Mouse (Mus musculus): ENCODE measurements around the gene Slc7a7. TPM values are rescaled to one million over a fixed set of nuclear protein-coding genes. Genes with fewer than 3 reads are reported as not detected.
A peak's percentile ranks its signal among the peaks of the same experiment; 100 is the strongest.

Gene Slc7a7
- total and polyA plus RNA-seq, 2 experiments from 2014 or later: 2.4 to 7.7 TPM

- H3K4me3 ChIP-seq (ENCODE audit: low read depth, low read length): no peak overlapping the region
- H3K36me3 ChIP-seq (ENCODE audit: insufficient read depth, low read length): peaks cover 25% of the 10 kb centered on the region
- H3K9me3 ChIP-seq (ENCODE audit: low read length): no peaks in the 10 kb centered on the region
- DNase-seq (ENCODE audit: low spot score) (no peak), ATAC-seq (ENCODE audit: low FRiP score) (no peak)
- H3K27me3 ChIP-seq (ENCODE audit: insufficient read depth, low read length): no peaks in the 10 kb centered on the region
- H3K27ac ChIP-seq (ENCODE audit: low read depth, low read length): no peak overlapping the region
- no peak overlapping the region for H3K4me2 ChIP-seq (ENCODE audit: low read depth, low read length, poor library complexity, severe bottlenecking)
- TF ChIP-seq CTCF (IDR thresholded peaks at IDR 0.05): no peak
- no peak overlapping the region for H3K9ac ChIP-seq (replicated peaks; ENCODE audit: low read length, poor library complexity, severe bottlenecking)
- no peaks in the 10 kb centered on the region for H3K4me1 ChIP-seq (ENCODE audit: insufficient read depth, low read length)
- WGBS: 96% methylated on average over 9 of the region's 9 CpGs
These were observed 44.7 kb downstream of the Slc7a7 start for GRCm38 (mm10) chr14:54372923-54373322.

DNA sequence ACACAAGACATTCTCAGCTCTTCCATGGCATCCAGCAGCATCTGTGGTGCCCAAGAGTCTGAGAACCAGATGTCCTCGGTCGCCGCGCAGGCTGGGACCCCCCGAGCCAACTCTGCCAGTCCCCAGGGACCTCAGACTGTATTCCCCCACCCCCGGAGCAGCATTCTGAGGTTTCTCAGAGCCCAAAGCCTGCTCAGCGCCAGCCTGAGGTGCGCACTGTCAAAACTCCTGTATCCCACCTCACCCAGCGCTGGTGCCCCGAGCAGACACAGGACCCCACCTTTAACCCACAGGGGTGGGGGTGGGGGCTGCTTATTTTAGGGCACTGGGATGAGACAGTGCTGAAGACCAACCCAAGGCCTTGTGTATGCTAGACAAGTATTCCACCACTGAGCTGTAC is 46.1 kb downstream of the Slc7a7 start:
- H3K36me3 ChIP-seq (ENCODE audit: insufficient read depth, low read length): peaks cover 39% of the 10 kb centered on the region
- no peak for TF ChIP-seq CTCF (IDR thresholded peaks at IDR 0.05)
- no peak overlapping the region for H3K27ac ChIP-seq (ENCODE audit: low read depth, low read length)
- H3K27me3 ChIP-seq (ENCODE audit: insufficient read depth, low read length): no peaks in the 10 kb centered on the region
- 99% methylated on average over 10 of the region's 10 CpGs for WGBS
- DNase-seq (ENCODE audit: low spot score) (no peak), ATAC-seq (ENCODE audit: low FRiP score) (peak; percentile 42; the same call in 1 of the 2 replicates)
- H3K9me3 ChIP-seq (ENCODE audit: low read length): no peaks in the 10 kb centered on the region
- H3K4me2 ChIP-seq (ENCODE audit: low read depth, low read length, poor library complexity, severe bottlenecking): no peak overlapping the region
- no peak overlapping the region for H3K9ac ChIP-seq (replicated peaks; ENCODE audit: low read length, poor library complexity, severe bottlenecking)
- no peaks in the 10 kb centered on the region for H3K4me1 ChIP-seq (ENCODE audit: insufficient read depth, low read length)
- no peak overlapping the region for H3K4me3 ChIP-seq (ENCODE audit: low read depth, low read length)

DNA sequence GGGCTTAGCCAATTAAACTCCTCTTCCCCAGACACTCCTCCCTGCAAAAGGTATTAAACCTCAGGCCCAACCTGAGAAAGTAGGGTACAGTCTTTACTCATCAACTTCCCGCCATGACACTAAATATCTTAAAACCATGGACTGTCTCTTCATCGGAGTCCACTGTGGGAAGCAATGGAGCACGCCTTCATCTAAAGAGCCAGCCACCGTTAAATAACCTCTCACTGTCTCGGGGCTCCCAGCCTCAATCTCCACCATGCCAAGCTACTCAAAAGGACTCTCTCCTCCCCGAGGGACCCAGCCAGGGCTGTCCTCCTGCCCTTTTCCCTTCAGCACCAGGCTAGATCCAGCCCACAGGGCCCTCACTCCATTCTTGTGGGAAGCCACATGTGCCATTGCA is 47.0 kb downstream of the Slc7a7 start:
- H3K36me3 ChIP-seq (ENCODE audit: insufficient read depth, low read length): peaks cover 44% of the 10 kb centered on the region
- 97% methylated on average over 6 of the region's 6 CpGs for WGBS
- H3K4me2 ChIP-seq (ENCODE audit: low read depth, low read length, poor library complexity, severe bottlenecking): no peak overlapping the region
- DNase-seq (ENCODE audit: low spot score) (no peak), ATAC-seq (ENCODE audit: low FRiP score) (no peak)
- H3K27ac ChIP-seq (ENCODE audit: low read depth, low read length): no peak overlapping the region
- H3K9me3 ChIP-seq (ENCODE audit: low read length): no peaks in the 10 kb centered on the region
- H3K4me3 ChIP-seq (ENCODE audit: low read depth, low read length): no peak overlapping the region
- no peaks in the 10 kb centered on the region for H3K4me1 ChIP-seq (ENCODE audit: insufficient read depth, low read length)
- TF ChIP-seq CTCF (IDR thresholded peaks at IDR 0.05): no peak
- H3K9ac ChIP-seq (replicated peaks; ENCODE audit: low read length, poor library complexity, severe bottlenecking): no peak overlapping the region
- H3K27me3 ChIP-seq (ENCODE audit: insufficient read depth, low read length): no peaks in the 10 kb centered on the region

DNA sequence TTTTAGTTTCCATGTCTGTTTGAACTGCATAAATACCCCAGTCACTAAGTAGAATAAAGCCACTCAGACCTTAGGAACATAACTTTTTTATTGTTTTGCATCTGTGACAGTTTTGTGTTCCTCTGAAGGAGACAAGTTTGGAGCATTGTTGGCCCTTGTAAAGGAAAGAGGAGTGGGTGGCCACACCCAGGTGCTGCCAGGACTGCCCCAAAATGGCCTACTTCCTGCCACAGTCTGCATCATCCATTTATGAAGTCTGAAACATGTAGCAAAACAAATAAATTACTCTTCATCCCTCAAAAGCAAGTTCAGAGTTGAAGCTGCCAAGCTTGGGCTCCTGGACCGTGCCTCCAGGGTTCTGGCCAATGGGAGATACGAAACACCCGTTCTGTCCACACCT is 48.2 kb downstream of the Slc7a7 start:
- Histone ChIP-seq H3K27me3 (ENCODE audit: insufficient read depth, low read length) (no peaks in the 10 kb centered on the region), H3K4me1 (ENCODE audit: insufficient read depth, low read length) (no peaks in the 10 kb centered on the region), H3K4me2 (ENCODE audit: low read depth, low read length, poor library complexity, severe bottlenecking) (no peak overlapping the region), H3K36me3 (ENCODE audit: insufficient read depth, low read length) (peaks cover 44% of the 10 kb centered on the region), H3K27ac (ENCODE audit: low read depth, low read length) (no peak overlapping the region), H3K9ac (replicated peaks; ENCODE audit: low read length, poor library complexity, severe bottlenecking) (no peak overlapping the region), H3K4me3 (ENCODE audit: low read depth, low read length) (no peak overlapping the region), H3K9me3 (ENCODE audit: low read length) (no peaks in the 10 kb centered on the region)
- 93% methylated on average over 3 of the region's 3 CpGs for WGBS
- TF ChIP-seq CTCF (IDR thresholded peaks at IDR 0.05): no peak
- DNase-seq (ENCODE audit: low spot score): no peak
- ATAC-seq (ENCODE audit: low FRiP score): no peak

GRCm38 (mm10) chr14:54367429-54368060 is 50.0 kb downstream of the Slc7a7 start:
- WGBS: 91% methylated on average over 18 of the region's 18 CpGs
- H3K36me3 ChIP-seq (ENCODE audit: insufficient read depth, low read length): peaks cover 51% of the 10 kb centered on the region

GRCm38 (mm10) chr14:54366581-54366980 is 51.0 kb downstream of the Slc7a7 start:
- WGBS: 94% methylated on average over 10 of the region's 10 CpGs
- no peak for TF ChIP-seq CTCF (IDR thresholded peaks at IDR 0.05)

More at GRCm38 (mm10) chr14:54367429-54368060, 50.0 kb downstream of the Slc7a7 start:
- Histone ChIP-seq H3K4me1 (ENCODE audit: insufficient read depth, low read length) (no peaks in the 10 kb centered on the region; the same call in 1 of the 2 replicates), H3K9me3 (ENCODE audit: low read length) (no peaks in the 10 kb centered on the region), H3K4me3 (ENCODE audit: low read depth, low read length) (no peak overlapping the region), H3K27me3 (ENCODE audit: insufficient read depth, low read length) (no peaks in the 10 kb centered on the region), H3K27ac (ENCODE audit: low read depth, low read length) (no peak overlapping the region), H3K4me2 (ENCODE audit: low read depth, low read length, poor library complexity, severe bottlenecking) (no peak overlapping the region), H3K9ac (replicated peaks; ENCODE audit: low read length, poor library complexity, severe bottlenecking) (no peak overlapping the region)
- DNase-seq (ENCODE audit: low spot score) (no peak), ATAC-seq (ENCODE audit: low FRiP score) (no peak)
- TF ChIP-seq CTCF (IDR thresholded peaks at IDR 0.05): no peak

More at GRCm38 (mm10) chr14:54366581-54366980, 51.0 kb downstream of the Slc7a7 start:
- DNase-seq (ENCODE audit: low spot score) (no peak), ATAC-seq (ENCODE audit: low FRiP score) (no peak)
- Histone ChIP-seq H3K36me3 (ENCODE audit: insufficient read depth, low read length) (peaks cover 51% of the 10 kb centered on the region), H3K4me2 (ENCODE audit: low read depth, low read length, poor library complexity, severe bottlenecking) (no peak overlapping the region), H3K9me3 (ENCODE audit: low read length) (no peaks in the 10 kb centered on the region), H3K4me3 (ENCODE audit: low read depth, low read length) (no peak overlapping the region), H3K27me3 (ENCODE audit: insufficient read depth, low read length) (no peaks in the 10 kb centered on the region), H3K9ac (replicated peaks; ENCODE audit: low read length, poor library complexity, severe bottlenecking) (no peak overlapping the region), H3K4me1 (ENCODE audit: insufficient read depth, low read length) (no peaks in the 10 kb centered on the region; the same call in 1 of the 2 replicates), H3K27ac (ENCODE audit: low read depth, low read length) (no peak overlapping the region)
